Mouse (Mus musculus): Measurements from ENCODE around the gene Rgs3. TPM values are rescaled to one million over a fixed set of nuclear protein-coding genes. Genes with fewer than 3 reads are reported as not detected.

The Rgs3 gene
- polyA plus RNA-seq, 1 experiment, result 44.0 TPM

GRCm38 (mm10) chr4:62541802-62542201 lies 17.8 kb upstream of the Rgs3 start:
- TF ChIP-seq POLR2A (IDR thresholded peaks at IDR 0.05; ENCODE audit: low read depth, low read length) (no peak), CTCF (IDR thresholded peaks at IDR 0.05; ENCODE audit: borderline replicate concordance, insufficient read depth, low read length) (no peak)
- Histone ChIP-seq H3K4me3 (ENCODE audit: insufficient read depth, low read length) (no peak overlapping the region), H3K27ac (ENCODE audit: insufficient read depth, low read length) (no peak overlapping the region), H3K4me1 (ENCODE audit: control insufficient read depth, insufficient read depth, low read length) (no peaks in the 10 kb centered on the region)

DNA sequence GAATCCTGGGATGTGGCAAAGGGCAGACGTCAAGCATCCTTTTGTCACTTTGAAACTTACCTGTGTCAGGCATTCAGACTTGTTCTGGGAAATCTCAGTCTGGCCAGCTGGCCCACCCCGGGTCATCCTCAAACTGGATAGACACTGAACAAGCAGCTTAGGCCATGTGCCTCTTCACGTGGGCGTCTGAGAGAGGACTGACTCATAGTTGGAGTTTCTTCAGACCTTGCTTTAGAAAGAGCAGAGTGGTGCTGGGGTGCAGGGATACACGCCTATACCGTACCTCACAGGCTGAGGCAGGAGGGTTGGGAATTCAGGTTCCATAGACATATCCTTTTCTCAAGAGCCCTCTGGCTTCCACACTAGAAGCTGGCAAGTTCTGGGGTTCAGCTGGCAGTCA lies 15.9 kb upstream of the Rgs3 start:
- no peak overlapping the region for H3K27ac ChIP-seq (ENCODE audit: insufficient read depth, low read length)
- H3K4me3 ChIP-seq (ENCODE audit: insufficient read depth, low read length), result no peak overlapping the region
- no peak for TF ChIP-seq CTCF (IDR thresholded peaks at IDR 0.05; ENCODE audit: borderline replicate concordance, insufficient read depth, low read length)
- no peak for TF ChIP-seq POLR2A (IDR thresholded peaks at IDR 0.05; ENCODE audit: low read depth, low read length)
- H3K4me1 ChIP-seq (ENCODE audit: control insufficient read depth, insufficient read depth, low read length), result no peaks in the 10 kb centered on the region

DNA sequence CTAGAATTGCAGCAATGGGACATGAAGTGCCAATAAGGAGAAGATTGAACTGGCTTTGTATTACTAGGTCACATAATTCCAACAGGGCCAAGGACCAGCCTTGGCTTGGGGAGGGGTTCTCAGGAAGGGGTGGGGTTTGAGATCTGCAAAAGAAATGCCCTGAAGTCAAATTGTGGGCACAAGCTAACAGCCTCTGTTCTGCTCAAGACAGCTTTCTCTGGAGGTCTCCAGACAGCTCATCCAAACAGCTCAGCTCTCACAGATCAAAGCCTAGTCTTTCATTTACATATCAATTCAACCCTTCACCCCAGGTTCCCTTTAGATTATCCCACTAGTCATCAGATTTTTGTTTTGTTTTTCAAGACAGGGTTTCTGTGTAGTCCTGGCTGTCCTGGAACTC lies 14.8 kb upstream of the Rgs3 start:
- Histone ChIP-seq H3K4me1 (ENCODE audit: control insufficient read depth, insufficient read depth, low read length) (no peaks in the 10 kb centered on the region), H3K4me3 (ENCODE audit: insufficient read depth, low read length) (no peak overlapping the region), H3K27ac (ENCODE audit: insufficient read depth, low read length) (no peak overlapping the region)
- TF ChIP-seq CTCF (IDR thresholded peaks at IDR 0.05; ENCODE audit: borderline replicate concordance, insufficient read depth, low read length), result no peak
- no peak for TF ChIP-seq POLR2A (IDR thresholded peaks at IDR 0.05; ENCODE audit: low read depth, low read length)

DNA sequence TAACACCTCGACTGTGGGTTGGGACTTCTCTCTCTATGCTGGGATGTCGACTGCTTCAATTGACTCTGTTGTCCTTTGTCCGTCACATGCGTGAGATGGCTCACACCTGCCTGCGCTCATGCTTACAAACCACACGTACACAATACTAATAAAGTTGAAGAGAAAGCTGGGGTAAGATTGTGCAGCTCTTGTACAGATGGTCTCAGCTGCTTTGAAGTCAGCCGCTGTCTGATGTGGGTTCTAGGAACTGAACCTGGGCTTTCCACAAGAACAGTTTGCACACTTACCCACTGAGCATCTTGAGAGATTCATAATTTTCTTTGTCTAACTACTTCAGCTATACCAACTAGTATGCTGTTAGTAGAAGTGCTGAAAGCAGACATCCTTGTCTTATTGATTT lies 7.7 kb upstream of the Rgs3 start:
- H3K4me1 ChIP-seq (ENCODE audit: control insufficient read depth, insufficient read depth, low read length), result no peaks in the 10 kb centered on the region
- no peak for TF ChIP-seq POLR2A (IDR thresholded peaks at IDR 0.05; ENCODE audit: low read depth, low read length)
- TF ChIP-seq CTCF (IDR thresholded peaks at IDR 0.05; ENCODE audit: borderline replicate concordance, insufficient read depth, low read length), result no peak
- H3K27ac ChIP-seq (ENCODE audit: insufficient read depth, low read length), result no peak overlapping the region
- no peak overlapping the region for H3K4me3 ChIP-seq (ENCODE audit: insufficient read depth, low read length)

GRCm38 (mm10) chr4:62557436-62557835 lies 2.2 kb upstream of the Rgs3 start:
- Histone ChIP-seq H3K27ac (ENCODE audit: insufficient read depth, low read length) (no peak overlapping the region), H3K4me3 (ENCODE audit: insufficient read depth, low read length) (no peak overlapping the region), H3K4me1 (ENCODE audit: control insufficient read depth, insufficient read depth, low read length) (no peaks in the 10 kb centered on the region; the same call in 1 of the 2 replicates)
- TF ChIP-seq POLR2A (IDR thresholded peaks at IDR 0.05; ENCODE audit: low read depth, low read length), result no peak
- TF ChIP-seq CTCF (IDR thresholded peaks at IDR 0.05; ENCODE audit: borderline replicate concordance, insufficient read depth, low read length), result no peak

DNA sequence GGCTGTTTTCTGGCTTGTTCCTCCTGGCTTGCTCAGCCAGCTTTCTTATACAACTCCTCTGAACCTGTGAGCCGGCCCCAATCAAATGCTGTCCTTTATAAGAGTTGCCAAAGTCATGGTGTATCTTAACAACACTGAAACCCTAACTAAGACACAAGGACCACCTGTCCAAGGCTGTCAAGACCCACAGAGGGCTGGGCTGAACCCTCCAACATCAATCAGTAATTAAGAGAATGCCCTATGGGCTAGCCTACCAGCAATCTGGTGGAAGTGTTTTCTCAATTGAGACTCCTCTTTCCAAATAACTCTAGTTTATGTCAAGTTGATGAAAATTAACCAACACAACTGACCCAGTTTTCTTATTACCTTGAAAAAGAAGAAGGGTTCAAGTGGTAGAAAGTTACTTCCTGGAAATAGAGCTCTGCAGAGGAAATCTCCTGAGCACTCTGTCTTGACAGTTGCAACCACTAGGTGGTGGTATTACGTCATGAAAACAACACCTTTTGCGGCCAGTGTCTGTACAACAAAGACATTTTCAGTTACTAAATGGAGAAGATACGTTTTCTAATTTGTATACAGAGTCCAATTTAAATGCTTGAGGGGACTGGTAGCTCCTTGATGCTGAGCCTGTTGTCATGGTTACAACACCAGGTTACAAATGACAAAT lies 1.4 kb downstream of the Rgs3 start:
- H3K4me3 ChIP-seq (ENCODE audit: insufficient read depth, low read length), result no peak overlapping the region

GRCm38 (mm10) chr4:62561630-62562001 lies 2.0 kb downstream of the Rgs3 start:
- TF ChIP-seq CTCF (IDR thresholded peaks at IDR 0.05; ENCODE audit: borderline replicate concordance, insufficient read depth, low read length), result no peak
- TF ChIP-seq POLR2A (IDR thresholded peaks at IDR 0.05; ENCODE audit: low read depth, low read length), result no peak
- Histone ChIP-seq H3K4me3 (ENCODE audit: insufficient read depth, low read length) (no peak overlapping the region), H3K4me1 (ENCODE audit: control insufficient read depth, insufficient read depth, low read length) (no peaks in the 10 kb centered on the region; the same call in 1 of the 2 replicates), H3K27ac (ENCODE audit: insufficient read depth, low read length) (no peak overlapping the region)

More for the DNA sequence above, 1.4 kb downstream of the Rgs3 start:
- no peak for TF ChIP-seq POLR2A (IDR thresholded peaks at IDR 0.05; ENCODE audit: low read depth, low read length)
- no peak for TF ChIP-seq CTCF (IDR thresholded peaks at IDR 0.05; ENCODE audit: borderline replicate concordance, insufficient read depth, low read length)
- Histone ChIP-seq H3K4me1 (ENCODE audit: control insufficient read depth, insufficient read depth, low read length) (no peaks in the 10 kb centered on the region; the same call in 1 of the 2 replicates), H3K27ac (ENCODE audit: insufficient read depth, low read length) (no peak overlapping the region)

GRCm38 (mm10) chr4:62562006-62562405 lies 2.4 kb downstream of the Rgs3 start:
- no peak overlapping the region for H3K27ac ChIP-seq (ENCODE audit: insufficient read depth, low read length)
- TF ChIP-seq POLR2A (IDR thresholded peaks at IDR 0.05; ENCODE audit: low read depth, low read length) (no peak), CTCF (IDR thresholded peaks at IDR 0.05; ENCODE audit: borderline replicate concordance, insufficient read depth, low read length) (no peak)
- no peaks in the 10 kb centered on the region; the same call in 1 of the 2 replicates for H3K4me1 ChIP-seq (ENCODE audit: control insufficient read depth, insufficient read depth, low read length)
- H3K4me3 ChIP-seq (ENCODE audit: insufficient read depth, low read length), result no peak overlapping the region

DNA sequence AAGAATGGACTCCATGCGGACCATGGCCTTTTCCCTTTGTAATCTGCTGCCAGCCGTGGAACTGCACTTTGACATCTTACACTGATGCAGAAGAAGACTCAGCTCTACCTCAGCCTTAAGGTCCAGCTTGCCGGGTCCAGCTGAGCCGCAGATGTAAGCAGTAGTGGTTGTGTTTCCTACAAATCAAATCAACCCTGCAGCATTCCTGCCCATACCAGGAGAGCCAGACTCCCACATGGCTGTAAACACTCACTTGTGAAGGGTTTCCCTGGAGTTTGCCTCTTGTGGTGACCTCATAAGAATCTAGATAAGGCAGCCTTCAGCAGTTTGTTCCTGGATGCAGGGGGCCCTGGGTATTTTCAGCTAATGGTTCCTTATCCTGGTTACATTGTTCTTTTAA lies 6.9 kb downstream of the Rgs3 start:
- no peak overlapping the region for H3K27ac ChIP-seq (ENCODE audit: insufficient read depth, low read length)
- TF ChIP-seq CTCF (IDR thresholded peaks at IDR 0.05; ENCODE audit: borderline replicate concordance, insufficient read depth, low read length), result no peak
- H3K4me1 ChIP-seq (ENCODE audit: control insufficient read depth, insufficient read depth, low read length), result no peaks in the 10 kb centered on the region
- no peak overlapping the region for H3K4me3 ChIP-seq (ENCODE audit: insufficient read depth, low read length)

GRCm38 (mm10) chr4:62567696-62568095 lies 8.0 kb downstream of the Rgs3 start:
- TF ChIP-seq POLR2A (IDR thresholded peaks at IDR 0.05; ENCODE audit: low read depth, low read length) (no peak), CTCF (IDR thresholded peaks at IDR 0.05; ENCODE audit: borderline replicate concordance, insufficient read depth, low read length) (no peak)
- Histone ChIP-seq H3K4me1 (ENCODE audit: control insufficient read depth, insufficient read depth, low read length) (no peaks in the 10 kb centered on the region), H3K4me3 (ENCODE audit: insufficient read depth, low read length) (no peak overlapping the region), H3K27ac (ENCODE audit: insufficient read depth, low read length) (no peak overlapping the region)
